Mouse (Mus musculus) G1E (cell line): ENCODE measurements around the gene Polr2m.

Experiments
- CTCF ChIP-seq: IDR thresholded peaks from 2 replicates; pipeline ENCODE4 v1.5.1; 2012; ENCODE audit warnings: low read depth, low read length, inconsistent platforms, mixed read lengths
- GATA1 ChIP-seq: IDR thresholded peaks from 2 replicates; pipeline ENCODE4 v1.6.1; 2012; ENCODE audit warnings: borderline replicate concordance, low read length, inconsistent platforms, mixed read lengths
- GATA2 ChIP-seq: IDR thresholded peaks from 2 replicates; pipeline ENCODE4 v1.6.1; 2012; ENCODE audit warnings: low read depth, low read length, inconsistent platforms, borderline replicate concordance
- POLR2AphosphoS5 ChIP-seq: IDR thresholded peaks from 2 replicates; pipeline ENCODE4 v1.6.1; 2012; ENCODE audit warnings: low read depth, low read length, inconsistent platforms; ENCODE audit not compliant: insufficient replicate concordance
- TAL1 ChIP-seq: conservative IDR thresholded peaks from 2 replicates; pipeline ENCODE4 v1.6.1; 2012; ENCODE audit warnings: low read depth, low read length, inconsistent platforms, mixed read lengths

DNA sequence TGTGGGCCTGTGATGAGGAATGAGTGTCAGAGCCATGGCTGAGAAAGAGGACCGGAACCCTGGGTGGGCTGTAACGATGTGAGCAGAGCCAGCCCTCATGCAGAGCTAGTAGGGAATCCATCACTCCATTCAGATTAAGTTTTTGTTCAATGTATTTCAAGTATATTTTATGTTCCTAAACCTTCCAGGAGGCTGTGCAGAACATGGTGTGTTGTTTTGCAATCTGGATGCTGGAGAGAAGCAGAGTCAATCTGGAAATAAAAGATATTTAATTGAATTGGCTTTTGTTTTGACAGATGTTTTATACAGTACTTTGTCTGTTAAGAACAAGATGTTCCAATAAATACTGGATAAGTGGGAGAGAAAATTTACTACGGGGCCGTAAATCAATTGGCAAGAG, 29.0 kb downstream of the Polr2m start:
- no peak for TF ChIP-seq CTCF
- TF ChIP-seq POLR2AphosphoS5: no peak
- TF ChIP-seq GATA1: no peak
- no peak for TF ChIP-seq GATA2
- TF ChIP-seq TAL1: no peak
